Mouse (Mus musculus) heart, embryonic 14.5 days (tissue): ENCODE data around the gene Maml2. TPM values are rescaled to one million over a fixed set of nuclear protein-coding genes. Genes with fewer than 3 reads are reported as not detected.

Experiments used
- ATAC-seq: fragments of 200-750 bp; cut with Nextera tagmentation; 2 replicates; pipeline ENCODE4 v1.8.0; 2017; ENCODE audit warnings: low read depth, moderate TSS enrichment; ENCODE audit not compliant: insufficient number of reproducible peaks, insufficient read depth, low FRiP score
- H3K27ac ChIP-seq, 2 experiments: fragments of 200-500 bp in 1 of 2; fragments of 300-500 bp in 1 of 2; sonication (generic) in 1 of 2; replicated peaks in 1 of 2; 2 replicates each; pipeline ENCODE4 v1.5.1; 2012 to 2014; ENCODE audit warnings: low read depth in 2 of 2, low read length in 2 of 2, control low read depth in 1 of 2, mild to moderate bottlenecking in 1 of 2, mixed read lengths in 1 of 2; ENCODE audit not compliant: control insufficient read depth in 1 of 2, insufficient read depth in 1 of 2
- H3K27me3 ChIP-seq: fragments of 300-500 bp; sonication (generic); 2 replicates; pipeline ENCODE4 v1.6.1; 2014; ENCODE audit warnings: mild to moderate bottlenecking, low read length, control low read depth; ENCODE audit not compliant: control insufficient read depth, insufficient read depth
- H3K36me3 ChIP-seq: fragments of 300-500 bp; sonication (generic); 2 replicates; pipeline ENCODE4 v1.6.1; 2014; ENCODE audit warnings: mild to moderate bottlenecking, control low read depth, low read length, mixed read lengths; ENCODE audit not compliant: control insufficient read depth, insufficient read depth
- H3K4me1 ChIP-seq, 2 experiments: fragments of 200-500 bp in 1 of 2; fragments of 300-500 bp in 1 of 2; sonication (generic) in 1 of 2; 2 replicates each; pipeline ENCODE4 v1.6.1; 2012 to 2014; ENCODE audit warnings: low read length in 2 of 2, control low read depth in 1 of 2, mixed read lengths in 1 of 2; ENCODE audit not compliant: control insufficient read depth in 2 of 2, insufficient read depth in 2 of 2
- H3K4me2 ChIP-seq: fragments of 300-500 bp; sonication (generic); 2 replicates; pipeline ENCODE4 v1.6.1; 2014; ENCODE audit warnings: mild to moderate bottlenecking, low read length
- H3K4me3 ChIP-seq, 2 experiments: fragments of 200-500 bp in 1 of 2; fragments of 300-500 bp in 1 of 2; sonication (generic) in 1 of 2; 2 replicates each; pipeline ENCODE4 v1.5.1; 2012 to 2014; ENCODE audit warnings: low read length in 2 of 2, mild to moderate bottlenecking in 2 of 2, control low read depth in 1 of 2, low read depth in 1 of 2, moderate library complexity in 1 of 2; ENCODE audit not compliant: control insufficient read depth in 1 of 2, insufficient read depth in 1 of 2
- H3K9ac ChIP-seq: fragments of 300-500 bp; sonication (generic); 2 replicates; pipeline ENCODE4 v1.6.1; 2014; ENCODE audit warnings: mild to moderate bottlenecking, low read length
- H3K9me3 ChIP-seq: fragments of 300-500 bp; sonication (generic); 2 replicates; pipeline ENCODE4 v1.6.1; 2016; ENCODE audit warnings: low read length, control low read depth; ENCODE audit not compliant: control insufficient read depth
- WGBS: fragments of 180-500 bp; shearing (Covaris S2); extraction: QIAGEN DNeasy Blood & Tissue Kit; methylation state at CpG from one replicate; pipeline ENCODE4 v1.1.7; 2014; 5-methylcytosine and 5-hydroxymethylcytosine counted together
- polyA plus RNA-seq: library from polyadenylated mRNA; unstranded; fragments of >200 nt; fragmentation: Nextera tagmentation; extraction: Ambion mirVana; gene quantifications from 2 replicates; pipeline ENCODE4 v1.2.1, GENCODE M21; 2014

The Maml2 gene
- polyA plus RNA-seq, 1 experiment from 2014 or later: 10.5 TPM

GRCm38 (mm10) chr9:13310236-13310635 lies 12.5 kb downstream of the Maml2 start:
- no peak for ATAC-seq
- H3K4me1 ChIP-seq: peaks cover 18 to 51% of the 10 kb centered on the region in 2 experiments
- no peaks in the 10 kb centered on the region for H3K27me3 ChIP-seq
- no peak overlapping the region for H3K4me3 ChIP-seq
- H3K4me2 ChIP-seq: no peak overlapping the region
- peak overlapping the region; percentile 36 for H3K9ac ChIP-seq
- H3K27ac ChIP-seq: no peak overlapping the region
- WGBS: 67% methylated on average over 3 of the region's 3 CpGs
- no peaks in the 10 kb centered on the region for H3K9me3 ChIP-seq
- H3K36me3 ChIP-seq: no peaks in the 10 kb centered on the region

GRCm38 (mm10) chr9:13311094-13311493 lies 13.3 kb downstream of the Maml2 start:
- Histone ChIP-seq H3K4me2 (no peak overlapping the region), H3K36me3 (no peaks in the 10 kb centered on the region), H3K4me3 (no peak overlapping the region), H3K27ac (no peak overlapping the region), H3K4me1 (peaks cover 22 to 59% of the 10 kb centered on the region in 2 experiments), H3K27me3 (no peaks in the 10 kb centered on the region), H3K9me3 (no peaks in the 10 kb centered on the region), H3K9ac (no peak overlapping the region)
- 32% methylated on average over 2 of the region's 2 CpGs for WGBS
- no peak for ATAC-seq

GRCm38 (mm10) chr9:13313923-13314322 lies 16.2 kb downstream of the Maml2 start:
- Histone ChIP-seq H3K9ac (no peak overlapping the region), H3K4me3 (no peak overlapping the region), H3K27me3 (no peaks in the 10 kb centered on the region), H3K4me1 (peaks cover 12 to 55% of the 10 kb centered on the region in 2 experiments), H3K4me2 (no peak overlapping the region), H3K9me3 (no peaks in the 10 kb centered on the region), H3K36me3 (no peaks in the 10 kb centered on the region), H3K27ac (no peak overlapping the region)
- no peak for ATAC-seq
- 88% methylated on average over 2 of the region's 2 CpGs for WGBS

GRCm38 (mm10) chr9:13314577-13315004 lies 16.8 kb downstream of the Maml2 start:
- Histone ChIP-seq H3K4me2 (no peak overlapping the region), H3K36me3 (no peaks in the 10 kb centered on the region), H3K9me3 (no peaks in the 10 kb centered on the region), H3K27ac (no peak overlapping the region), H3K9ac (no peak overlapping the region), H3K27me3 (no peaks in the 10 kb centered on the region), H3K4me1 (peaks cover 12 to 52% of the 10 kb centered on the region in 2 experiments), H3K4me3 (no peak overlapping the region)
- WGBS: 56% methylated on average over 5 of the region's 5 CpGs
- ATAC-seq: no peak

GRCm38 (mm10) chr9:13315393-13315792 lies 17.6 kb downstream of the Maml2 start:
- Histone ChIP-seq H3K9me3 (no peaks in the 10 kb centered on the region), H3K27me3 (no peaks in the 10 kb centered on the region), H3K4me3 (no peak overlapping the region), H3K4me2 (peak overlapping the region; percentile 0; the same call in 1 of the 2 replicates), H3K36me3 (no peaks in the 10 kb centered on the region), H3K4me1 (peaks cover 10 to 44% of the 10 kb centered on the region in 2 experiments), H3K9ac (peak overlapping the region; percentile 10), H3K27ac (peak overlapping the region; percentile 33 to 39; a peak in 2 of 4 replicates)
- WGBS: 38% methylated on average over 5 of the region's 5 CpGs
- ATAC-seq: no peak

GRCm38 (mm10) chr9:13319566-13319965 lies 21.8 kb downstream of the Maml2 start:
- H3K4me2 ChIP-seq: no peak overlapping the region
- no peak for ATAC-seq
- no peaks in the 10 kb centered on the region for H3K36me3 ChIP-seq
- no peaks in the 10 kb centered on the region for H3K27me3 ChIP-seq
- no peak overlapping the region for H3K4me3 ChIP-seq
- 86% methylated on average over 2 of the region's 2 CpGs for WGBS
- H3K9me3 ChIP-seq: no peaks in the 10 kb centered on the region
- H3K27ac ChIP-seq: no peak overlapping the region
- H3K4me1 ChIP-seq: peaks cover 18 to 55% of the 10 kb centered on the region in 2 experiments
- no peak overlapping the region for H3K9ac ChIP-seq

- Histone ChIP-seq H3K27ac (peak overlapping the region in 1 of 2 experiments; percentile 31; a peak in 1 of 4 replicates), H3K4me3 (no peak overlapping the region), H3K27me3 (no peaks in the 10 kb centered on the region), H3K4me1 (peaks cover 12 to 42% of the 10 kb centered on the region in 2 experiments), H3K9ac (no peak overlapping the region), H3K4me2 (no peak overlapping the region), H3K36me3 (no peaks in the 10 kb centered on the region), H3K9me3 (no peaks in the 10 kb centered on the region)
- no peak for ATAC-seq
- WGBS: 22% methylated on average over 5 of the region's 5 CpGs
Observed at GRCm38 (mm10) chr9:13320800-13321364, 23.1 kb downstream of the Maml2 start.

GRCm38 (mm10) chr9:13323074-13323473 lies 25.3 kb downstream of the Maml2 start:
- no peaks in the 10 kb centered on the region for H3K27me3 ChIP-seq
- H3K4me1 ChIP-seq: peaks cover 12 to 29% of the 10 kb centered on the region in 2 experiments
- 0 out of 2 replicates have a peak overlapping the region, but pooled peaks have one; percentile 25 for H3K9ac ChIP-seq
- peak overlapping the region; percentile 72 to 78 for H3K27ac ChIP-seq
- no peak overlapping the region for H3K4me2 ChIP-seq
- no peaks in the 10 kb centered on the region for H3K9me3 ChIP-seq
- WGBS: 48% methylated on average over 2 of the region's 2 CpGs
- no peaks in the 10 kb centered on the region for H3K36me3 ChIP-seq
- H3K4me3 ChIP-seq: no peak overlapping the region
- no peak for ATAC-seq
